Mouse (Mus musculus) kidney, embryonic 15.5 days (tissue): ENCODE results near the gene Eif4h. TPM values are rescaled to one million over a fixed set of nuclear protein-coding genes. Genes with fewer than 3 reads are reported as not detected.

Source experiments
- ATAC-seq: fragments of 200-750 bp; cut with Nextera tagmentation; replicated peaks from 2 replicates; pipeline ENCODE4 v1.8.0; 2017; ENCODE audit warnings: moderate TSS enrichment; ENCODE audit not compliant: low FRiP score
- H3K27ac ChIP-seq: fragments of 300-500 bp; sonication (generic); 2 replicates; pipeline ENCODE4 v1.5.1; 2015; ENCODE audit warnings: mild to moderate bottlenecking, inconsistent platforms
- H3K27me3 ChIP-seq: fragments of 300-500 bp; sonication (generic); 2 replicates; pipeline ENCODE4 v1.6.1; 2015; ENCODE audit warnings: inconsistent platforms
- H3K36me3 ChIP-seq: fragments of 300-500 bp; sonication (generic); 2 replicates; pipeline ENCODE4 v1.6.1; 2015; ENCODE audit warnings: inconsistent platforms
- H3K4me1 ChIP-seq: fragments of 300-500 bp; sonication (generic); 2 replicates; pipeline ENCODE4 v1.6.1; 2015; ENCODE audit warnings: inconsistent platforms
- H3K4me2 ChIP-seq: fragments of 300-500 bp; sonication (generic); 2 replicates; pipeline ENCODE4 v1.6.1; 2015; ENCODE audit warnings: moderate library complexity, mild to moderate bottlenecking, inconsistent platforms
- H3K4me3 ChIP-seq: fragments of 300-500 bp; sonication (generic); replicated peaks from 2 replicates; pipeline ENCODE4 v1.5.1; 2015; ENCODE audit warnings: mild to moderate bottlenecking, inconsistent platforms
- H3K9ac ChIP-seq: fragments of 300-500 bp; sonication (generic); 2 replicates; pipeline ENCODE4 v1.6.1; 2015; ENCODE audit warnings: mild to moderate bottlenecking, inconsistent platforms
- H3K9me3 ChIP-seq: fragments of 300-500 bp; sonication (generic); replicated peaks from 2 replicates; pipeline ENCODE4 v1.6.1; 2016; ENCODE audit warnings: inconsistent platforms
- WGBS: fragments of 180-500 bp; shearing (Covaris S2); methylation state at CpG from one replicate; pipeline ENCODE4 v1.1.7; 2015; ENCODE audit warnings: mixed read lengths; 5-methylcytosine and 5-hydroxymethylcytosine counted together
- polyA plus RNA-seq: library from polyadenylated mRNA; unstranded; fragments of >200 nt; fragmentation: Nextera tagmentation; extraction: Ambion mirVana; gene quantifications from 2 replicates; pipeline ENCODE4 v1.2.1, GENCODE M21; 2015

The Eif4h gene
- polyA plus RNA-seq, 1 experiment from 2014 or later: 459 TPM

DNA sequence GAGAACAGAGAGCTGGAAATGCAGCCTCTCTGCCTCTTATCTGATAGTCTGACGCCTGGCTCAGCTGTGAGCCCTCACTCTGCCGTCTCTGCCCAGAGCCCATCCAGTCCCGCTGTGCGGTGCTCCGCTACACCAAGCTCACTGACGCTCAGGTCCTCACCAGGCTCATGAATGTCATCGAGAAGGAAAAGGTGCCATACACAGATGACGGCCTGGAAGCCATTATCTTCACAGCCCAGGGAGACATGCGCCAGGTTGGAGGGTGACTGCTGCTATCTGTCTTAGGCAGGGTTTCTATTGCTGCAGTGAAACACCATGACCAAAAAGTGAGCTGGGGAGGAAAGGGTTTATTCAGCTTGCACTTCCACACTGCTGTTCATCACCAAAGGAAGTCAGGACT is 46.2 kb downstream of the Eif4h start:
- Histone ChIP-seq H3K9me3 (no peaks in the 10 kb centered on the region), H3K27ac (no peak overlapping the region), H3K9ac (no peak overlapping the region), H3K4me1 (no peaks in the 10 kb centered on the region), H3K4me2 (no peak overlapping the region), H3K4me3 (no peak overlapping the region), H3K27me3 (no peaks in the 10 kb centered on the region), H3K36me3 (peaks cover 95% of the 10 kb centered on the region)
- 89% methylated on average over 9 of the region's 9 CpGs for WGBS
- ATAC-seq: no peak

GRCm38 (mm10) chr5:134592026-134592581 is 47.2 kb downstream of the Eif4h start:
- no peak overlapping the region for H3K27ac ChIP-seq
- WGBS: 91% methylated on average over 11 of the region's 11 CpGs
- no peak overlapping the region for H3K4me3 ChIP-seq
- H3K9ac ChIP-seq: no peak overlapping the region
- H3K27me3 ChIP-seq: no peaks in the 10 kb centered on the region
- H3K36me3 ChIP-seq: peaks cover 94% of the 10 kb centered on the region
- no peak for ATAC-seq
- H3K9me3 ChIP-seq: no peaks in the 10 kb centered on the region
- H3K4me1 ChIP-seq: no peaks in the 10 kb centered on the region
- no peak overlapping the region for H3K4me2 ChIP-seq

DNA sequence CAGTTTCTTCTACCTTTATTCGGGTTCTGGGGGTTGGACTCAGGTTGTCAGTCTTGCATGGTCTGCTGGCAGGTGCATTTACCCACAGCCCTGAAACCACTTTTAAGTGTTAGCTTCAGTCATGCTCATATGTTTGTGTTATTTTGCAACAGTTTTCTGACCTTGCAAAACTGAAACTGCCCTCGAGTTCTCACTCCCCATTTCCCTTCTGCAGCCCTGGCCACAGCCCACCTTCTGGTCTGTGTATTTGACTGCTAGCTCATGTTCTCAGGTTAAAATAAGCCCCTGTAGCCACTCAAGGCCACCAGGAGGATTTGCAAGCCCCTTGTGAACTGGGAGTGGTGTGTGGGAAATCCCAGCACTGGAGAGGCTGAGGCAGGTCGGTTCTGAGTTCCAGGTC is 49.4 kb downstream of the Eif4h start:
- WGBS: 92% methylated on average over 3 of the region's 3 CpGs
- H3K27ac ChIP-seq: no peak overlapping the region
- peaks cover 80% of the 10 kb centered on the region for H3K36me3 ChIP-seq

GRCm38 (mm10) chr5:134584798-134585197 is 54.5 kb downstream of the Eif4h start:
- H3K9me3 ChIP-seq: no peaks in the 10 kb centered on the region
- H3K27me3 ChIP-seq: no peaks in the 10 kb centered on the region
- H3K4me2 ChIP-seq: no peak overlapping the region
- ATAC-seq: no peak
- peaks cover 29% of the 10 kb centered on the region for H3K36me3 ChIP-seq
- no peak overlapping the region for H3K27ac ChIP-seq
- 90% methylated on average over 5 of the region's 5 CpGs for WGBS
- no peak overlapping the region for H3K9ac ChIP-seq
- H3K4me1 ChIP-seq: peaks cover 13% of the 10 kb centered on the region
- no peak overlapping the region for H3K4me3 ChIP-seq

More for the DNA sequence above, 49.4 kb downstream of the Eif4h start:
- Histone ChIP-seq H3K4me3 (no peak overlapping the region), H3K4me1 (no peaks in the 10 kb centered on the region), H3K4me2 (no peak overlapping the region), H3K9ac (no peak overlapping the region), H3K9me3 (no peaks in the 10 kb centered on the region), H3K27me3 (no peaks in the 10 kb centered on the region)
- no peak for ATAC-seq

DNA sequence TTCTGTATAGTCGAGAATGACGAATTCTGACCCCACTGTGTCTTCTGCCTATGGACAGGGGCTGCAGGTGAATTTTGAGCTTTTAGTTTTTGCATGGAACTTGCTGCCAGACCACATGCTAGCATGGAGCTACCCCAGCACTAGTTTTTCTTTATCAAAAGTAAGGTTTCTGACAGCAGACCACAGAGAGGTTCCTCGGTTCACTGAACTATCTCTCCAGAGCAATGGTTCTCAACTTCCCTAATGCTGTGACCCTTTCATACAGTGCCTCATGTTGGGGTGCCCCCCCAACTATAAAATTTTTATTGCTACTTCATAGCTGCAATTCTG is 55.4 kb downstream of the Eif4h start:
- H3K4me1 ChIP-seq: peaks cover 13% of the 10 kb centered on the region
- H3K27me3 ChIP-seq: no peaks in the 10 kb centered on the region
- peaks cover 24% of the 10 kb centered on the region for H3K36me3 ChIP-seq
- no peaks in the 10 kb centered on the region for H3K9me3 ChIP-seq
- 0 out of 2 replicates have a peak overlapping the region, but pooled peaks have one; percentile 82 for H3K9ac ChIP-seq
- H3K4me2 ChIP-seq: peak overlapping the region; percentile 78
- no peak for ATAC-seq
- WGBS: 79% methylated on average over 3 of the region's 3 CpGs
- no peak overlapping the region for H3K27ac ChIP-seq
- H3K4me3 ChIP-seq: peak overlapping the region; percentile 78

- H3K9me3 ChIP-seq: no peaks in the 10 kb centered on the region
- H3K27me3 ChIP-seq: no peaks in the 10 kb centered on the region
- H3K4me2 ChIP-seq: peak overlapping the region; percentile 78
- peaks cover 18% of the 10 kb centered on the region for H3K36me3 ChIP-seq
- H3K9ac ChIP-seq: peak overlapping the region; percentile 82
- WGBS: 27% methylated on average over 15 of the region's 15 CpGs
- peak overlapping the region; percentile 48; the same call in 1 of the 2 replicates for H3K27ac ChIP-seq
- no peak for ATAC-seq
- peak overlapping the region; percentile 78 for H3K4me3 ChIP-seq
- H3K4me1 ChIP-seq: peaks cover 13% of the 10 kb centered on the region
These were observed 56.0 kb downstream of the Eif4h start for GRCm38 (mm10) chr5:134583006-134583883.

DNA sequence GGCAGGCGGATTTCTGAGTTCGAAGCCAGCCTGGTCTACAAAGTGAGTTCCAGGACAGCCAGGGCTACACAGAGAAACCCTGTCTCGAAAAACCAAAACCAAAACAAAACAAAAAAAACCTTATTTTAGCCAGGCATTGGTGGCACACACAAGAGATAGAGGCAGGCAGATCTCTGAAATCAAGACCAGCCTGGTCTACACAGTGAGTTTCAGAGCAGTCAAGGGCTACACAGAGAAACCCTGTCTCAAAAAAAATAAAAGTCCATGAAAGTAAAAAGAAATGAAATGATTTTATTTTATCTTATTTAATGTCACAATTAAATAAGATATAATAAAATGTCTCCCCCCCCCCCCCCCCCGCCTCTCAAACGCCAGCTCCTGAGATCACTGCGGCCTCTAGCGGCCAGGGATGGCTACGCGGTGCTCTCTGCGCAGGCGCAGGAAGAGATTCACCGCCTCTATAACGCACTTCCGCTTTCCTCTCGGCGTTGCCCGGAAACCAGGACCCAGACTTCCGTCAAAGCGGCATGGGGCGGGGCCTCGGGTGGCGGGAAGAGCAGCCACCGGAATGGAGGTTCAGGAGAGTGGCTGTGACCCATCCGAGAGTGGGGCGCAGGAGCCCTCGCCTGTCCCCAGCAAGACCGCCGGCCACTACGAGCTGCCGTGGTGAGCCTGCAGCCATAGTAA is 56.9 kb downstream of the Eif4h start:
- ATAC-seq: peak; percentile 94
- Histone ChIP-seq H3K4me1 (peaks cover 13% of the 10 kb centered on the region), H3K27ac (peak overlapping the region; percentile 48; the same call in 1 of the 2 replicates), H3K9me3 (no peaks in the 10 kb centered on the region), H3K4me3 (peak overlapping the region; percentile 78), H3K9ac (peak overlapping the region; percentile 82), H3K27me3 (no peaks in the 10 kb centered on the region), H3K36me3 (peaks cover 11% of the 10 kb centered on the region), H3K4me2 (peak overlapping the region; percentile 78)
- WGBS: 7% methylated on average over 28 of the region's 30 CpGs

DNA sequence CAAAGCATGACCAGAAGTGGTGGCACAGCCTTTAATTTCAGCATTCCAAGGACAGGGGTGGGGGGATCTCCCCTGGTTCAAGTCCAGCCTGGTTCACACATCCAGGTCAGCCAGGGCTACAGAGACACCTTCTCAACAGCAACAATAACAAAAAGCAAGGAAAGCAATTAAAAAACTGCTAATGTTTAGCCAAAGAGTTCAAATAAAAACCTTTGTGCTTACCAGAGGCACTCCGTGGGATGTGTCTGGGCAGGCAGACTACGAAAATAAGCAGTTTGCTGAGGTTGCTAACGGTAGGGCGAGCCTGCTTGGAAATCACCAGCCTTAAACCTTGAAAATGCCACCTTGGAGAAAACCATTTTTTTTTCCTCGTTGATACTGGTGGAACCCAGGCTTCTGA is 58.1 kb downstream of the Eif4h start, which contains the start of gene Rfc2:
Gene Rfc2 (plus strand): TSS at position 221 of the 400 bp plus-strand sequence.
- no peak within 1 kb of the TSS for H3K4me2 ChIP-seq
- no peak for ATAC-seq
- H3K4me3 ChIP-seq: 0 out of 2 replicates have a peak within 1 kb of the TSS, but pooled peaks have one; percentile 78
- H3K9ac ChIP-seq: 0 out of 2 replicates have a peak within 1 kb of the TSS, but pooled peaks have one; percentile 2
- WGBS: 57% methylated on average over 5 of the region's 5 CpGs
- H3K36me3 ChIP-seq: no peaks in the 10 kb centered on the region
- no peaks in the 10 kb centered on the region for H3K9me3 ChIP-seq
- H3K4me1 ChIP-seq: peaks cover 13% of the 10 kb centered on the region
- no peaks in the 10 kb centered on the region for H3K27me3 ChIP-seq
- peak within 1 kb of the TSS; percentile 2 for H3K27ac ChIP-seq

DNA sequence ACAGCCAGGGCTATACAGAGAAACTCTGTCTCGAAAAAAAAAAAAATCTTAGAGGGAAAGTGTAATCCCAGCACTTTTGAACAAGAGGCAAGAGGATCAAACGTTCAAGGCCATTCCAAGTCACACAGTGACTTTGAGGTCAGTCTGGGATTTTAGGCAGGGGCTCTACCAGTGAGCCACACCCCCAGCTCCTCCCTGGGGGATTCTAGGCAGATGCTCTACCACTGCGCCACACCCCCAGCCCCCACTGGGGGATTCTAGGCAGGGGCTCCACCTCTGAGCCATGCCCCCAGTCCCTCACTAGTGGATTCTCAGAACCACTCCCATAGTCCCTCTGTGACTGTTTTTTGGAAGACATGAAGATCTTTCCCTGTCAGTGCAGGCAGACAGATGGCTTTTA is 60.2 kb downstream of the Eif4h start:
- H3K36me3 ChIP-seq: no peaks in the 10 kb centered on the region
- no peak overlapping the region for H3K9ac ChIP-seq
- H3K27me3 ChIP-seq: no peaks in the 10 kb centered on the region
- H3K4me2 ChIP-seq: no peak overlapping the region
- no peak overlapping the region for H3K27ac ChIP-seq
- H3K9me3 ChIP-seq: no peaks in the 10 kb centered on the region
- H3K4me3 ChIP-seq: no peak overlapping the region
- H3K4me1 ChIP-seq: peaks cover 12% of the 10 kb centered on the region
- WGBS: 65% methylated on average over 3 of the region's 3 CpGs
- ATAC-seq: no peak

GRCm38 (mm10) chr5:134577534-134577933 is 61.8 kb downstream of the Eif4h start:
- 81% methylated on average over 7 of the region's 7 CpGs for WGBS
- H3K9ac ChIP-seq: no peak overlapping the region
- H3K4me3 ChIP-seq: no peak overlapping the region

GRCm38 (mm10) chr5:134576517-134577220 is 62.6 kb downstream of the Eif4h start:
- Histone ChIP-seq H3K36me3 (no peaks in the 10 kb centered on the region), H3K4me3 (no peak overlapping the region), H3K27me3 (no peaks in the 10 kb centered on the region), H3K4me2 (no peak overlapping the region), H3K4me1 (peaks cover 13% of the 10 kb centered on the region), H3K9me3 (no peaks in the 10 kb centered on the region), H3K27ac (no peak overlapping the region), H3K9ac (no peak overlapping the region)
- no peak for ATAC-seq
- WGBS: 74% methylated on average over 14 of the region's 14 CpGs

More at GRCm38 (mm10) chr5:134577534-134577933, 61.8 kb downstream of the Eif4h start:
- peaks cover 7% of the 10 kb centered on the region for H3K4me1 ChIP-seq
- no peak for ATAC-seq
- H3K36me3 ChIP-seq: no peaks in the 10 kb centered on the region
- H3K27ac ChIP-seq: no peak overlapping the region
- H3K27me3 ChIP-seq: no peaks in the 10 kb centered on the region
- no peaks in the 10 kb centered on the region for H3K9me3 ChIP-seq
- no peak overlapping the region for H3K4me2 ChIP-seq
